In the genomic region with DNA sequence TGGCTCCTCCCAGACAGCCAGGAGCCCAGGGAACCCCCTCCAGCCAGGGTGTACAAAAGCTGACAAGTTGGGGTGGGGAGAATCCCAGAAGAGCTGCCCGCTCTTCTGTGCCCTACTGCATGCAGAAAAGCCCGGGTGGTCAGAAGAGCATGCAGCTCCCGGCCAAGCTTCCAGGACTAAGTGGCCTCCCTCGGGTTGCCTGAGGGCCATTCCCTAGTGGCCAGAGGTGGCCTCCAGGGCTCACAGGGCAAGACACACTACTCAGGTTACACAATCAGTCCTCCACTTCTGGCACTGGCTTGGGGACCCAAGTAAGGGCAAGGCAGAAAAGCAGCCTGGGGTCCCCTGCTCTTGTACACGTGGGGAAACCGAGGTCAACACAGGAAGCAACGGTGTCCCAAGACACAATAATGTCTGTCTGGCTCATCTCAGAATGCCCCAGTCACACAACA, we compare ENCODE assay signal across 8 mouse cellular contexts. TPM values are rescaled to one million over a fixed set of nuclear protein-coding genes. Genes with fewer than 3 reads are reported as not detected.
A peak's percentile ranks its signal among the peaks of the same experiment; 100 is the strongest.
DNase-seq lines count a peak whose midpoint lies in the region; ATAC-seq and TF ChIP-seq lines count a peak whose summit lies in the region.

No protein-coding gene starts in this region.

- DNase-seq in left cerebral cortex, adult 2 months (ENCODE audit: extremely low spot score in 1 of 2, low spot score in 2 of 2): no peak
- no peak for DNase-seq in left cerebral cortex, adult 8-10 months (ENCODE audit: low spot score in 2 of 2)
- DNase-seq in thymus, postnatal 14 days: no peak
- no peak for DNase-seq in gastrocnemius, postnatal 36 days

- H3K9me3 ChIP-seq in embryonic facial prominence, embryonic 15.5 days (replicated peaks): no peaks in the 10 kb centered on the region
- H3K9me3 ChIP-seq in intestine, embryonic 16.5 days (ENCODE audit: control insufficient read depth, low read length): peaks cover 3% of the 10 kb centered on the region; the same call in 1 of the 2 replicates
- no peaks in the 10 kb centered on the region for H3K9me3 ChIP-seq in neural tube, embryonic 12.5 days

- H3K27ac ChIP-seq in left cerebral cortex, adult 2 months: peak overlapping the region; percentile 63
- H3K27ac ChIP-seq in embryonic facial prominence, embryonic 15.5 days (replicated peaks): no peak overlapping the region
- H3K27ac ChIP-seq in intestine, embryonic 16.5 days (ENCODE audit: low read length): no peak overlapping the region
- no peak overlapping the region for H3K27ac ChIP-seq in neural tube, embryonic 12.5 days

- no peak for ATAC-seq in embryonic facial prominence, embryonic 15.5 days (ENCODE audit: insufficient number of reproducible peaks, low FRiP score, low TSS enrichment, low read depth)
- no peak for ATAC-seq in intestine, embryonic 16.5 days
- ATAC-seq in neural tube, embryonic 12.5 days (ENCODE audit: low FRiP score, low read depth): no peak
- ATAC-seq in frontal cortex, adult (ENCODE audit: low TSS enrichment): no peak

- H3K4me1 ChIP-seq in embryonic facial prominence, embryonic 15.5 days: peaks cover 44% of the 10 kb centered on the region
- peaks cover 12% of the 10 kb centered on the region for H3K4me1 ChIP-seq in intestine, embryonic 16.5 days (ENCODE audit: control insufficient read depth, insufficient read depth, low read length)
- H3K4me1 ChIP-seq in neural tube, embryonic 12.5 days: peaks cover 56% of the 10 kb centered on the region

- peak overlapping the region; percentile 95 for H3K4me3 ChIP-seq in left cerebral cortex, adult 2 months
- peak overlapping the region; percentile 83 for H3K4me3 ChIP-seq in embryonic facial prominence, embryonic 15.5 days (replicated peaks)
- peak overlapping the region; percentile 77; the same call in 1 of the 2 replicates for H3K4me3 ChIP-seq in intestine, embryonic 16.5 days (ENCODE audit: low read length)
- H3K4me3 ChIP-seq in neural tube, embryonic 12.5 days: peak overlapping the region; percentile 78

- H3K27me3 ChIP-seq in embryonic facial prominence, embryonic 15.5 days: no peaks in the 10 kb centered on the region
- no peaks in the 10 kb centered on the region for H3K27me3 ChIP-seq in intestine, embryonic 16.5 days (replicated peaks; ENCODE audit: control insufficient read depth, insufficient read depth, low read length)
- H3K27me3 ChIP-seq in neural tube, embryonic 12.5 days (replicated peaks): no peaks in the 10 kb centered on the region

- intact Hi-C loops in left cerebral cortex, adult 2 months (cut with DNase I): loop anchor here (2.0 to 5.0 kb wide), 4 partner anchors 19 to 109 kb away; no protein-coding TSS in a partner anchor
- intact Hi-C loops in gastrocnemius, postnatal 36 days (cut with DNase I): loop anchor here (5.0 kb wide), 1 partner anchor 104 kb away; no protein-coding TSS in a partner anchor

- peak overlapping the region; percentile 96 for H3K4me2 ChIP-seq in embryonic facial prominence, embryonic 15.5 days (replicated peaks)
- H3K4me2 ChIP-seq in intestine, embryonic 16.5 days (ENCODE audit: low read depth, low read length): peak overlapping the region; percentile 11
- peak overlapping the region; percentile 86 for H3K4me2 ChIP-seq in neural tube, embryonic 12.5 days (replicated peaks)

- WGBS in embryonic facial prominence, embryonic 15.5 days: 14% methylated on average over 7 of the region's 7 CpGs
- 47% methylated on average over 7 of the region's 7 CpGs for WGBS in intestine, embryonic 16.5 days
- 18% methylated on average over 7 of the region's 7 CpGs for WGBS in neural tube, embryonic 12.5 days

- H3K36me3 ChIP-seq in embryonic facial prominence, embryonic 15.5 days: no peaks in the 10 kb centered on the region
- H3K36me3 ChIP-seq in intestine, embryonic 16.5 days (ENCODE audit: control insufficient read depth, insufficient read depth, low read length): no peaks in the 10 kb centered on the region
- H3K36me3 ChIP-seq in neural tube, embryonic 12.5 days: no peaks in the 10 kb centered on the region

- TF ChIP-seq CTCF in left cerebral cortex, adult 2 months (IDR thresholded peaks at IDR 0.05): no peak

- H3K9ac ChIP-seq in embryonic facial prominence, embryonic 15.5 days: no peak overlapping the region
- 0 out of 2 replicates have a peak overlapping the region, but pooled peaks have one; percentile 31 for H3K9ac ChIP-seq in intestine, embryonic 16.5 days (ENCODE audit: low read depth, low read length)
- peak overlapping the region; percentile 78; the same call in 1 of the 2 replicates for H3K9ac ChIP-seq in neural tube, embryonic 12.5 days

RNA-seq across cellular contexts. Expression of a gene that starts 1.9 kb away (rescaled TPM):
- total RNA-seq in left cerebral cortex, adult 2 months (2021): 100 to 1,000 TPM; 110 to 115 TPM
- total RNA-seq in left cerebral cortex, adult 8-10 months (2022): 10 to 100 TPM; 91.7 to 98.3 (median 95.8) TPM
- polyA plus RNA-seq in embryonic facial prominence, embryonic 15.5 days (2015; fragmentation: Nextera tagmentation; extraction: Ambion mirVana): 25.5 and 28.0 TPM in 2 replicates
- 7.9 and 8.0 TPM in 2 replicates for polyA plus RNA-seq in intestine, embryonic 16.5 days (2015; fragmentation: Nextera tagmentation; extraction: Ambion mirVana)
- 45.3 and 47.8 TPM in 2 replicates for polyA plus RNA-seq in neural tube, embryonic 12.5 days (2016; fragmentation: Nextera tagmentation; extraction: Ambion mirVana)
- total RNA-seq in gastrocnemius, postnatal 36 days (2021): 1 to 10 TPM; 3.7 to 5.0 TPM

Comparison
In these comparisons a context has a peak if more than half of its experiments do, and no peak if none do; other contexts are left out.
1. H3K4me2 ChIP-seq: peak in every context shown above with its lines; median percentile 96 in embryonic facial prominence, embryonic 15.5 days; 86 in neural tube, embryonic 12.5 days; 11 in intestine, embryonic 16.5 days.
2. RNA of a gene that starts 1.9 kb away (total RNA-seq): 110 to 115 TPM in left cerebral cortex, adult 2 months and 91.7 to 98.3 TPM in left cerebral cortex, adult 8-10 months; 3.7 to 5.0 TPM in gastrocnemius, postnatal 36 days; every median in the first group is over 10 times any median in the second.
3. Peak in every context shown above with its lines, with median percentiles within 50 percentile points of each other: H3K4me3 ChIP-seq.